Mouse (Mus musculus) lung, postnatal 0 days (tissue): ENCODE data around the gene Pnmal1. TPM values are rescaled to one million over a fixed set of nuclear protein-coding genes. Genes with fewer than 3 reads are reported as not detected.
A peak's percentile ranks its signal among the peaks of the same experiment; 100 is the strongest.

ENCODE experiments used
- ATAC-seq: fragments of 200-750 bp; cut with Nextera tagmentation; 2 replicates; pipeline ENCODE4 v1.8.0; 2017; ENCODE audit warnings: moderate library complexity
- DNase-seq: peaks from one replicate; pipeline ENCODE4 v3.0.0-alpha.2; 2016; ENCODE audit warnings: low spot score
- H3K27ac ChIP-seq: fragments of 300-500 bp; sonication (generic); 2 replicates; pipeline ENCODE4 v1.5.1; 2014; ENCODE audit warnings: antibody characterized with exemption, mild to moderate bottlenecking, low read length, mixed read lengths
- H3K27me3 ChIP-seq: fragments of 300-500 bp; sonication (generic); replicated peaks from 2 replicates; pipeline ENCODE4 v1.6.1; 2014; ENCODE audit warnings: low read length, mixed read lengths; ENCODE audit not compliant: insufficient read depth
- H3K36me3 ChIP-seq: fragments of 300-500 bp; sonication (generic); 2 replicates; pipeline ENCODE4 v1.6.1; 2014; ENCODE audit warnings: low read length, mixed read lengths; ENCODE audit not compliant: insufficient read depth
- H3K4me1 ChIP-seq: fragments of 300-500 bp; sonication (generic); 2 replicates; pipeline ENCODE4 v1.6.1; 2014; ENCODE audit warnings: antibody characterized with exemption, low read depth, low read length, mixed read lengths; ENCODE audit not compliant: insufficient read depth
- H3K4me2 ChIP-seq: fragments of 300-500 bp; sonication (generic); replicated peaks from 2 replicates; pipeline ENCODE4 v1.6.1; 2014; ENCODE audit warnings: low read depth, mild to moderate bottlenecking, low read length, moderate library complexity, mixed read lengths
- H3K4me3 ChIP-seq: fragments of 300-500 bp; sonication (generic); 2 replicates; pipeline ENCODE4 v1.5.1; 2014; ENCODE audit warnings: low read depth, low read length
- H3K9ac ChIP-seq: fragments of 300-500 bp; sonication (generic); replicated peaks from 2 replicates; pipeline ENCODE4 v1.6.1; 2014; ENCODE audit warnings: low read depth, mild to moderate bottlenecking
- H3K9me3 ChIP-seq: fragments of 300-500 bp; sonication (generic); 2 replicates; pipeline ENCODE4 v1.6.1; 2016; ENCODE audit warnings: low read length, mixed read lengths
- CTCF ChIP-seq: IDR thresholded peaks from 2 replicates; pipeline ENCODE4 v1.5.1; 2016; ENCODE audit warnings: antibody characterized with exemption, mild to moderate bottlenecking
- EP300 ChIP-seq: IDR thresholded peaks from 2 replicates; pipeline ENCODE4 v1.6.1; 2016; ENCODE audit warnings: antibody characterized with exemption, mild to moderate bottlenecking, control low read depth
- WGBS: fragments of 180-500 bp; shearing (Covaris S2); extraction: QIAGEN DNeasy Blood & Tissue Kit; methylation state at CpG from one replicate; pipeline ENCODE4 v1.1.7; 2014; 5-methylcytosine and 5-hydroxymethylcytosine counted together
- polyA plus RNA-seq: library from polyadenylated mRNA; unstranded; fragments of >200 nt; fragmentation: Nextera tagmentation; extraction: Ambion mirVana; gene quantifications from 2 replicates; pipeline ENCODE4 v1.2.1, GENCODE M21; 2015

Gene Pnmal1
- polyA plus RNA-seq, 1 experiment from 2014 or later, result not detected

- no peaks in the 10 kb centered on the region for H3K27me3 ChIP-seq
- H3K9me3 ChIP-seq, result no peaks in the 10 kb centered on the region
- ATAC-seq (no peak), DNase-seq (peak; percentile 72)
- no peaks in the 10 kb centered on the region for H3K4me1 ChIP-seq
- H3K4me2 ChIP-seq, result no peak overlapping the region
- no peak overlapping the region for H3K4me3 ChIP-seq
- no peak overlapping the region for H3K9ac ChIP-seq
- TF ChIP-seq CTCF, result peak; percentile 85
- TF ChIP-seq EP300, result no peak
- WGBS, result 31% methylated on average over 14 of the region's 14 CpGs
- no peak overlapping the region for H3K27ac ChIP-seq
- H3K36me3 ChIP-seq, result no peaks in the 10 kb centered on the region
Measured at GRCm38 (mm10) chr7:16932704-16933577, 26.5 kb upstream of the Pnmal1 start.

- WGBS, result 49% methylated on average over 4 of the region's 4 CpGs
- Histone ChIP-seq H3K9ac (no peak overlapping the region), H3K27ac (no peak overlapping the region), H3K4me3 (no peak overlapping the region), H3K27me3 (no peaks in the 10 kb centered on the region), H3K36me3 (no peaks in the 10 kb centered on the region), H3K4me1 (no peaks in the 10 kb centered on the region), H3K9me3 (no peaks in the 10 kb centered on the region), H3K4me2 (no peak overlapping the region)
- ATAC-seq, result no peak
- no peak for TF ChIP-seq EP300
- TF ChIP-seq CTCF, result peak; percentile 51
- no peak for DNase-seq
Measured at GRCm38 (mm10) chr7:16937312-16937711, 22.2 kb upstream of the Pnmal1 start.

DNA sequence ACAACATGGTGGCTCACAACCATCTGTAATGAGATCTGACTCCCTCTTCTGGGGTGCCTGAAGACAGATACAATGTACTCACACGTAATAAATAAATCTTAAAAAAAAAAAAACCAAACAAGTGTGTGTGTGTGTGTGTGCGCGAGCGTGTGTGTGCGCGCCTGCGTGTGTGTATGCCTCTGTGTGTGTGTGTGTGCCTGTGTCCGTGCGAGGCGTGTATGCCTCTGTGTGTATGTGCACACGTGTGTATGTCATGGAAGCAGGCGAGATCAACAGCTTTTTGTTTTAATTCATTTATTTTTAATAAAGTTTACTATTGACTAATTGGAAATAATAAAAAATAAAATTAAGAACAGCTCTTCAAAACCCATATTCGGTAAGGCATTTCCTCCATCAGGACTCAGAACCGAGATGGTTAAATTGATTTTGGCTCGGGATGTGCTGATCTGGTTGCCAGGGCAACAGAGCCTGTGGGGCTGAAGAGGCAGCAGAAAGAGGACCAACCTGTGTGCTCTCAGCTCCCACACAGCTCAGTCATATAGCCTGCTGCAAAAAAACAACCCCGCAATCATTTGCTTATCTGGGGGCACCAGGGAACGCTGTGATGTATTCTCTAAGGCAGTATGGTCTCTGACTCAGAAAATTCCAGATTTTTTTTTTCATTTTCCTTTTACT, 21.2 kb upstream of the Pnmal1 start:
- Histone ChIP-seq H3K9ac (no peak overlapping the region), H3K4me2 (no peak overlapping the region), H3K9me3 (no peaks in the 10 kb centered on the region), H3K27me3 (no peaks in the 10 kb centered on the region), H3K36me3 (no peaks in the 10 kb centered on the region), H3K4me3 (no peak overlapping the region), H3K27ac (no peak overlapping the region), H3K4me1 (no peaks in the 10 kb centered on the region)
- DNase-seq, result no peak
- no peak for TF ChIP-seq CTCF
- TF ChIP-seq EP300, result no peak
- WGBS, result 65% methylated on average over 17 of the region's 17 CpGs
- ATAC-seq, result no peak

DNA sequence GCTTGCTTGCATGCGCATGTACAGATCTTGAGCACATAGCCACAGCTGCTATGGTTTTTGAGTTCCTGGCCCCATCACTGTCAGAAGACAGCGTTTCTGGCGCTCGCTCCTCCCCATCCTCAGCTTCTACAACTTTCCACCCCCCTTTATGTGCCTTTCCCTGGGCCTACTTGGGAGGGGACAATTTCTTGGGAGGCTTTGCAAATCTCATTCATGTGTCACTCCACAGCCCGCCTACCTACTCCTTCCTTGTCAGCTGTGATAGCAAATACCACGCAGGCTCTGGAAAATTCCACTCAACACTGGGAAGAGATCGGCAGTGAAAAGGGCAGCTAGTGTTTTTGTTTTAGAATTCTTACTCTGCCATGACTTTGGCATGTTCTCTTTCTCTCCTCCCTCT, 19.2 kb upstream of the Pnmal1 start:
- Histone ChIP-seq H3K9me3 (no peaks in the 10 kb centered on the region), H3K27me3 (peaks cover 6% of the 10 kb centered on the region; the same call in 1 of the 2 replicates), H3K4me3 (no peak overlapping the region), H3K36me3 (no peaks in the 10 kb centered on the region), H3K4me1 (no peaks in the 10 kb centered on the region), H3K27ac (no peak overlapping the region), H3K4me2 (no peak overlapping the region), H3K9ac (no peak overlapping the region)
- WGBS, result 34% methylated on average over 7 of the region's 7 CpGs
- DNase-seq (no peak), ATAC-seq (peak; percentile 34)
- no peak for TF ChIP-seq CTCF
- no peak for TF ChIP-seq EP300

DNA sequence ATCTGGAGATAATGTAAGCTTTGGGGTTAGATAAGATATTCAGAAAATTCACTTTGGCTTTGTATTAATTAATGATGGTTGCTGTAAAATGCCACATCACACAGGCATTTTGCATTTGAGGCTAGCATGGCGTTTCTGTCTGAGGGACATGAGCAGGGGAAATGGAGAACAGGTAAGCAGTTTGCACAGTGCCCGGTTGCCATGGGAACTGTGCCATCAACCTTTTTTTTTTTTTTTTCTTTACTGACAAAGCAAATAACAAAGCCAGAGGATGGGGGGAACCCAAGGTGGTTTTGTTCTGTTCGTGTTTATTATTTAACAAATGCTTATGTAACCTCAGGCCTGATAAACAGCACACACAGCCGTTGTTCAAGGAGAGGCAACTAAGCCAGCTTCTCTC, 16.6 kb upstream of the Pnmal1 start:
- H3K4me1 ChIP-seq, result peaks cover 12% of the 10 kb centered on the region; the same call in 1 of the 2 replicates
- no peak overlapping the region for H3K9ac ChIP-seq
- no peaks in the 10 kb centered on the region for H3K36me3 ChIP-seq
- no peak for ATAC-seq
- no peak overlapping the region for H3K27ac ChIP-seq
- no peak for DNase-seq
- no peak overlapping the region for H3K4me2 ChIP-seq
- no peak for TF ChIP-seq CTCF
- TF ChIP-seq EP300, result no peak
- 35% methylated on average over 4 of the region's 4 CpGs for WGBS
- H3K9me3 ChIP-seq, result no peaks in the 10 kb centered on the region
- peaks cover 27% of the 10 kb centered on the region for H3K27me3 ChIP-seq
- H3K4me3 ChIP-seq, result no peak overlapping the region

DNA sequence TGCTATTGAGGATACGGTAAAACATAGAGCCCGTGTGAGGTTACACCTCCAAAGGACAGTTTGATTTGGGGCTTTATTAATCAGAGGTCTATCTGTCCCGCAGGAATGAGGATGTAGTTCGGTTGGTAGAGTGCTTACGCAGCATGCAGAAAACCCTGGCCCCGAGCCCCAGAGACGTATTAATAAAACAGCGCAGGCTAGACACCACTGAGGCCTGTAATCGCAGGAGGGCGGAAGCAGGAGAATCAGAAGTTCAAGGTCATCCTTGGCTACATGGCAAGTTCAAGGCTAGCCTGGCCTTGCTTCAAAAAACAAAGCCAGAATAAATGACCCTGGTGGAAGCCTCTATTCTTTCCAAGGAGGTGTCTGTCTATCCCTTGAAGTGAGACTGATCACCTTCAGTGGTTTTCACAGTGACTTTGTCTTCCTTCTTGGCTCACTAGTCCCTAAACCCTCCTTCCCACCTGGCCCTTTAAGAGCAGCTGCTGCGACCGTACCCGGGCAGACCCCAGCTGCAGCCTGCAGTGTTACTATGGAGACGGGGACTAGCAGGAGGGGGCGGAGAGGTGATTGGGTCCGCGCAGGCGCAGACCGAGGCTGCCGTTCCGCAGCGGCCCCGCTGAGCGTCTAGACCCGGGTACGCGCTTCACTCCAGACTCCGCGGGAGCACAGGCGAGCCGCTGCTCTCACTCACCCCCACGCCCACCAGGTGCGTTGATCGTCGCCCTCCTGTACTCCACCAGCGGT, 15.2 kb upstream of the Pnmal1 start, which contains the start of gene Pnmal2:
Gene Pnmal2 (plus strand): TSS at position 622 of the 747 bp plus-strand sequence.
- H3K36me3 ChIP-seq, result no peaks in the 10 kb centered on the region
- no peak within 1 kb of the TSS for H3K27ac ChIP-seq
- 16% methylated on average over 36 of the region's 36 CpGs for WGBS
- H3K9me3 ChIP-seq, result no peaks in the 10 kb centered on the region
- peak; percentile 82 for DNase-seq
- H3K9ac ChIP-seq, result peak within 1 kb of the TSS; percentile 36; the same call in 1 of the 2 replicates
- ATAC-seq, result peak; percentile 83
- TF ChIP-seq CTCF (no peak), EP300 (no peak)
- H3K4me3 ChIP-seq, result peak within 1 kb of the TSS; percentile 42
- peak within 1 kb of the TSS; percentile 84 for H3K4me2 ChIP-seq
- peaks cover 19% of the 10 kb centered on the region; the same call in 1 of the 2 replicates for H3K4me1 ChIP-seq
- peaks cover 27% of the 10 kb centered on the region for H3K27me3 ChIP-seq
